Mouse (Mus musculus) spleen, postnatal 4 days (tissue): ENCODE data around the gene Eno1.
A peak's percentile ranks its signal among the peaks of the same experiment; 100 is the strongest.
"Not testable (repeated sequence)": the region's sequence is repeated elsewhere in the genome, so short reads cannot be mapped to it uniquely, and the experiment has no call there.

Source experiments
- DNase-seq, 2 experiments: peaks; one replicate each; pipeline ENCODE4 v3.0.0; 2022; ENCODE audit warnings: low spot score in 2 of 2

Gene Eno1

DNA sequence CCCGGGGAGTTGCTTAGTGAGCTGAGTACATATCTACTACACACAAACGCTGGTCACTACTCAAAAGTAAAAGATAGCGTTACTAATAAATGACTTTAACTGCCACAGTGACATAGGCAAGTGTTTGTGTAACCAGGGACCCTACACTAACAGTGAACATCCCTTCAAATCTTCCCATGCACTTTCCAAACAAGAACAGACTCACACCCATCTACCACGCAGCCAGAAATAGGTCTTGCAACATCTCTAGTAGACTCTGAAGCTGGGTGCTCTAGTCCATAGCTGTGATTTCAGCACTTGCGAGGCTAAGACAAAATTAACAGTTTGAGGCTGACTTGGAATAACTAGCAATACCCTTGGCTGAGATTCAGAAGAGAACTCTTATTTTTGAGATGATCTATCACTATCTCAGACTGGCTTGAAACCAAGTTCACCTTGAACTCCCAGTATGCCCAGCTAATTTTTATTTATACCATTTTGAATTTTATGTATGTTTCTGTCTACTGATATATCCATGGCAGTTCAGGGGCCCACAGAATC lies 13.3 kb downstream of the Eno1 start:
- no peak for DNase-seq

- DNase-seq = no peak
Measured at GRCm38 (mm10) chr4:150250549-150251422, 14.3 kb downstream of the Eno1 start.

- no peak for DNase-seq
Measured at GRCm38 (mm10) chr4:150254416-150254815, 17.9 kb downstream of the Eno1 start.

DNA sequence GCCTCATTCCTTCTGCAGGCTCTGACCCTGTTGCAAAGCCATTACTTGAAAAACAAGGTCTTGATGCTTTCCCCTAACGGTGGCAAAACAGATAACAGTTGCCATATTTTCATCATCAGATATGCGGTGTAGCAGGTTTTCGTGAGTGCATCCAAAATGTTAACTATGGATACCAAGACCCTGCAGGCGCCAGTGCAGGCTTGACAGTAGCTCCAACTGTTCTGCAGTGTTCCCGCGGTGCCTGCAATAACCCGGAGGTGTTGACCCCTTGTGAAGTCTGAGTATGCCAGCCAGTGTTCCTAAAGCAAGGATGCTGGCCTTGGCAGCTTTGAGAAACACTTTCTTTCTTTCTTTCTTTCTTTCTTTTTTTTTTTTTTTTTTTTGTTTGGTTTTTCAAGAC lies 18.7 kb downstream of the Eno1 start:
- DNase-seq = no peak

DNA sequence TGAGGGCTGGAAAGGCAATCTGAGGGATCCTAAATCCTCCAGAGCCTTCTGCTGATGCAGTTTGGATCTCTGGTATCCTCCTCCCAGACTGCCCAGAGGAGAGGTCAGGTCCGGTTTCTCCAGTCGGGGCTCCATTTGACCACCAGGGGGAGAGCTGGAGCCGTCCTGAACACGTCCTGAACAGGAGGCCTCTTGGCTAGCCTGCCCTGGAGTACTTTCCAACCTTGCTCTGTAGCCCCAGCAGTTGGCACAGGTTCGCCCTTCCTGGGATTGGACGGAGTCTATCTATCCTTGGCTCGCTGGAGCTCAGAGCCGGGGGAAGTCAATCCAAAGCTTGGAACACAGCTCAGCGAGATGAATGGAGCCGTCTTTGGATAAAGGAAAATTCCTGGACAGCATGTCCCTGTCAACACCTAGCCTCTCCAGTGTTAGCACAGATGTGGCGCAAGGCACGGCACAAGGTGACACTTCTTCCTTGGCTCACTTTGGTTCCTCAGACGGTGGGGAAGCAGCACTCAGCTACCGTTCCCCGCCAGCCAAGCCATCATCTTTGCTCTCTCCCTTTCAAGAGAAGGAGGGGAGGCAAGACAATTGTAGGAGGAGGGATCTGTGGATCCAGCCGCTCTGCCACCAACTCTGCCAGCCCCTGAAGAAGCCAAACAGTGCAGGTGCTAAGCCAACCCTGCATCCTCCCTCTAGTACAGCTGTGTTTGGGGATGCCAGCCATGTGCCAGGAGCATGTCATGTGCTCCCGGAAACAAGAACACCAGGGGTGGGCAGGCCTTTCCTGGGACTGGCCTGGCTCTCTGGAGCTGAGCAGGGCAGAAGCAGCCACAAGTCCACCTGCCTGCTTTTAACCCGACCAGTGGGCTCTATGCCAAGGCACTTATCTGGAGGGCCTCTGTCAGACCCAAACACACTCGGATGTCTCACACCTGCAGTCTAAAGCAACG lies 21.0 kb downstream of the Eno1 start:
- peak; percentile 68 to 89 for DNase-seq

- DNase-seq = no peak
Measured at GRCm38 (mm10) chr4:150258388-150258787, 21.9 kb downstream of the Eno1 start.

- no peak for DNase-seq
Measured at GRCm38 (mm10) chr4:150259577-150259976, 23.1 kb downstream of the Eno1 start.

DNA sequence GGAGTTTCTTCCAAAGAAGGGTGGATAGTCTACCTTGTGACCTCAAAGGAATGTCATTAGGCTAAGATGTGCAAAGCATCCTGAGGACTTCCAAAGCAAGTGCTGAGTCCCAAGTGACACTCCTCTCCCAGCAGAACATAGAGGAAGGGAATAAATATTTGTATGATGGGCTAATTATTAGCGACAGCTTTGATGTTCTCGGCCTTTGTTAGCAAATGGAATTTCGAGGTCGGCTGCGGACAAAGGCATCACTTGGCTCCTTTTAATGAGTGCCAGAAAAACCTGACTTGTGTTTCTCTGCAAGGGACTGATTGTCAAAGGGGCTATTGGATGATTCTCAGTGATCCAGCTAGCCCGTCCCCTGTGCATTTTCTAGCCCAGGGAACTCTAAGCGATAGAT lies 23.6 kb downstream of the Eno1 start:
- no peak for DNase-seq

GRCm38 (mm10) chr4:150260745-150261144 lies 24.2 kb downstream of the Eno1 start:
- no peak for DNase-seq

GRCm38 (mm10) chr4:150262301-150262700 lies 25.8 kb downstream of the Eno1 start:
- no peak for DNase-seq

- DNase-seq = no peak
Measured at GRCm38 (mm10) chr4:150264903-150265302, 28.4 kb downstream of the Eno1 start.

DNA sequence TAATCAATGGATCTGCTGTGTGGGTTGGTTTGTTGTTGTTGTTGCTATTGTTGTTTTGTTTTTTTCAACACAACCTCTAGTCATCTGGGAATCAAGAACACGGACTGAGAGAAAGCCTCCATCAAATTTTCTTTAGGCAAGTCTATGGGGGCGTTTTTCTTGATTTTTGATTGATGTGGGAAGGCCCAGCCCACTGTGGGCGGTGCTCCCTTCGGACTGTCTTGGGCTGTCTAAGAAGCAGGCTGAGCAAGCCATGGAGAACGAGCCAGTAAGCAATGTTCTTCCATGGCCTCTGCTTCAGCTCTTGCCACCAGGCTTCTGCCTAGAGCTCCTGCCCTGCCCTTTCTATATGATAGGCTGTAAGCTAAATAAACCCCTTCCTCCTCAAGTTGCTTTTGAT lies 28.9 kb downstream of the Eno1 start:
- DNase-seq = no peak

- no peak for DNase-seq
Measured at GRCm38 (mm10) chr4:150266655-150267223, 30.2 kb downstream of the Eno1 start.

- no peak for DNase-seq
Measured at GRCm38 (mm10) chr4:150268674-150269653, 32.4 kb downstream of the Eno1 start.

DNA sequence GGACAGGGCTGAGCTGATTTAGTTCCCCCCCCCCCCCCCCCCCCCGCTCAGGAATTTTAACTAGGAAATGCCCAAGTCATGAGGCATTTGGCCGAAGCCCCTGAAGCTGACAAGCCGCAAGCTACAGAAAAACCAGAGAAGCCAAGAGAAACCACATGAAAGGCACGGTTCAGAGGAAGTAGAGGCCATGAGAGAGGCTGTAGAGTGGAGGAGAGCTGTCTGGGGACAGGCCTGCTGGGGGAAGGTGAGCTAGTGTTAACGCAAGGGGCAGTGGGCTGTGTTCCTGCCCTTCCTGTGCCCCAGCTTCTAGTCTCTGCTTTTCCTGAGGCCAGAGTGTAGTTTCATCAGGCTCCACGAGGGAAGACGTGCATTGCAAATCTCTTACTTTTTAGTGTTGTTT lies 33.2 kb downstream of the Eno1 start:
- no peak for DNase-seq

DNA sequence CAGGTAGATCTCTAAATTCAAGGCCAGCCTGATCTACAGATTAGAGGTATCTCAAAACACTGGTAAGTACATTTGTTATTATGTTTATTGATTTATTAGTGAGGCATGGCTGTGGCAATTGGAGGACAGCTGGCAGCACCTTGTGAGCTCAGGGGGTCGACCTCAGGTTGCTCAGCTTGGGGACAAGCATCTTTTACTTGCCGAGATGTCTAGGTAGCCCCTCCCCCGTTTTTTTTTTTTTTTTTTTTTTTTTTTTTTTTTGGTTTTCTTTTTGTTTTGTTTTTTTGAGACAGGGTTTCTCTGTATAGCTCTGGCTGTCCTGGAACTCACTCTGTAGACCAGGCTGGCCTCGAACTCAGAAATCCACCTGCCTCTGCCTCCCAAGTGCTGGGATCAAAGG lies 34.2 kb downstream of the Eno1 start:
- not testable (repeated sequence) for DNase-seq

- no peak for DNase-seq
Measured at GRCm38 (mm10) chr4:150272725-150273124, 36.2 kb downstream of the Eno1 start.

GRCm38 (mm10) chr4:150275531-150275930 lies 39.0 kb downstream of the Eno1 start:
- DNase-seq = no peak

DNA sequence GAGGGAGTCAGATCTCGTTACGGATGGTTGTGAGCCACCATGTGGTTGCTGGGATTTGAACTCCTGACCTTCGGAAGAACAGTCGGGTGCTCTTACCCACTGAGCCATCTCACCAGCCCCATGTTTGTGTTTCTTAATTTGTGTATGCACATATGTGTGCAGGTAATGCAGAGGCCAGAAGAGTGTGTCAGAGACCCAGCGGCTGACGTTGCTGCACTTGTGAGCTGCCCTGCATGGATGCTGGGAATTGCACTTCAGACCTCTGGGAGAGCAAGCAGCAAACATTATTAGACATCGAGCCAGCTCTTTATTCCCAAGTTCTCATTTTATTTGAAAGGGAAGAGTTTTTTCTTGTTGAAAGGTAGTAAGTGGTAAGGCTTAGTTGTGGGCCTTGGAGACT lies 42.8 kb downstream of the Eno1 start:
- not testable (repeated sequence) for DNase-seq

GRCm38 (mm10) chr4:150280002-150280401 lies 43.5 kb downstream of the Eno1 start:
- DNase-seq = no peak

DNA sequence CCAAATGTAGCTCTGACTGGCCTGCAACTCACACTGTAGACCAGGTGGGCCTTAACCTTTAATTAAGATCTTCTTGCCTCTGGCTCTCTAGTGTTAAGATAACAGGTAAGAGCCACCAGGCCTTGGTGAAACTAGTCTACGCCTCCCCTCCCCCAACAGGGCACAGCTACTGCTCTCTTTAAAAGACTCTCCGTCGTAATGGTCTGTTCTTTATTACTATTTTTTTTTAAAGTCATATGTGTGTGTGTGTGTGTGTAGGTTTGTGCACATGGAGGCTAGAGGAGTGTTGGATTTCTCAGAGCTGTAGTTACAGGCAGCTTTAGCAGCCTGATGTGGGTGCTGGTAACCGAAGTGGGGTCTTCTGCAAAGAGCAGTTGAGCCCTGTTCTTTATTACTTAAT lies 43.9 kb downstream of the Eno1 start:
- no peak for DNase-seq
